Mouse (Mus musculus) ES-E14 (cell line): Measurements from ENCODE around the gene Sctr.

Experiments used
- CHD2 ChIP-seq: IDR thresholded peaks from 2 replicates; pipeline ENCODE4 v1.6.1; 2014; ENCODE audit warnings: mild to moderate bottlenecking, low read depth, low read length, inconsistent platforms
- HCFC1 ChIP-seq: IDR thresholded peaks from 2 replicates; pipeline ENCODE4 v1.6.1; 2012; ENCODE audit warnings: low read length, inconsistent platforms, borderline replicate concordance; ENCODE audit not compliant: insufficient read depth
- MAFK ChIP-seq: IDR thresholded peaks from 2 replicates; pipeline ENCODE4 v1.6.1; 2014; ENCODE audit warnings: mild to moderate bottlenecking, low read depth, low read length, inconsistent platforms; ENCODE audit not compliant: insufficient read depth
- ZC3H11A ChIP-seq: IDR thresholded peaks from 2 replicates; pipeline ENCODE4 v1.6.1; 2012; ENCODE audit warnings: low read depth, mild to moderate bottlenecking, inconsistent platforms, low read length, borderline replicate concordance
- ZNF384 ChIP-seq: IDR thresholded peaks from 2 replicates; pipeline ENCODE4 v1.6.1; 2012; ENCODE audit warnings: low read depth, low read length, inconsistent platforms

- TF ChIP-seq ZNF384 = no peak
- no peak for TF ChIP-seq ZC3H11A
- TF ChIP-seq HCFC1 = no peak
- no peak for TF ChIP-seq MAFK
- no peak for TF ChIP-seq CHD2
Measured at GRCm38 (mm10) chr1:120100456-120101226, 93.9 kb downstream of the Sctr start.
